Mouse (Mus musculus) midbrain, embryonic 16.5 days (tissue): ENCODE measurements at regions not wholly inside any gene's neighbourhood (a gene's known extent, or its start where the extent isn't known, plus 50 kb on each side); places are given as distances from the start of the nearest gene placed in this dataset.

Source experiments
- ATAC-seq: fragments of 200-750 bp; cut with Nextera tagmentation; 2 replicates; pipeline ENCODE4 v1.8.0; 2017; ENCODE audit warnings: moderate TSS enrichment
- H3K27ac ChIP-seq: fragments of 300-500 bp; sonication (generic); 2 replicates; pipeline ENCODE4 v1.5.1; 2014; ENCODE audit warnings: mild to moderate bottlenecking, low read length, mixed read lengths
- H3K27me3 ChIP-seq: fragments of 300-500 bp; sonication (generic); 2 replicates; pipeline ENCODE4 v1.6.1; 2014; ENCODE audit warnings: low read depth, low read length, mixed read lengths; ENCODE audit not compliant: control insufficient read depth, insufficient read depth
- H3K36me3 ChIP-seq: fragments of 300-500 bp; sonication (generic); 2 replicates; pipeline ENCODE4 v1.6.1; 2014; ENCODE audit warnings: mild to moderate bottlenecking, low read length, moderate library complexity, mixed read lengths; ENCODE audit not compliant: control insufficient read depth, insufficient read depth
- H3K4me1 ChIP-seq: fragments of 300-500 bp; sonication (generic); 2 replicates; pipeline ENCODE4 v1.6.1; 2014; ENCODE audit warnings: mild to moderate bottlenecking, low read length, mixed read lengths; ENCODE audit not compliant: control insufficient read depth, insufficient read depth
- H3K4me2 ChIP-seq: fragments of 300-500 bp; sonication (generic); 2 replicates; pipeline ENCODE4 v1.6.1; 2014; ENCODE audit warnings: mild to moderate bottlenecking, low read length, mixed read lengths
- H3K4me3 ChIP-seq: fragments of 300-500 bp; sonication (generic); 2 replicates; pipeline ENCODE4 v1.5.1; 2014; ENCODE audit warnings: low read depth, mild to moderate bottlenecking, low read length, moderate library complexity, mixed read lengths
- H3K9ac ChIP-seq: fragments of 300-500 bp; sonication (generic); 2 replicates; pipeline ENCODE4 v1.6.1; 2014; ENCODE audit warnings: low read depth, low read length, mixed read lengths
- H3K9me3 ChIP-seq: fragments of 300-500 bp; sonication (generic); replicated peaks from 2 replicates; pipeline ENCODE4 v1.6.1; 2014; ENCODE audit warnings: mild to moderate bottlenecking, low read length, mixed read lengths; ENCODE audit not compliant: control insufficient read depth, poor library complexity, severe bottlenecking
- WGBS: fragments of 180-500 bp; shearing (Covaris S2); extraction: QIAGEN DNeasy Blood & Tissue Kit; methylation state at CpG from one replicate; pipeline ENCODE4 v1.1.7; 2014; 5-methylcytosine and 5-hydroxymethylcytosine counted together

- H3K4me2 ChIP-seq = no peak overlapping the region
- 92% methylated on average over 3 of the region's 3 CpGs for WGBS
- no peak overlapping the region for H3K9ac ChIP-seq
- H3K4me3 ChIP-seq = no peak overlapping the region
- no peak overlapping the region for H3K27ac ChIP-seq
- H3K9me3 ChIP-seq = no peaks in the 10 kb centered on the region
- no peaks in the 10 kb centered on the region for H3K27me3 ChIP-seq
- no peaks in the 10 kb centered on the region for H3K4me1 ChIP-seq
- H3K36me3 ChIP-seq = no peaks in the 10 kb centered on the region
- ATAC-seq = no peak
These were observed 80.9 kb upstream of the Pgrmc2 start for GRCm38 (mm10) chr3:41163767-41164166.

DNA sequence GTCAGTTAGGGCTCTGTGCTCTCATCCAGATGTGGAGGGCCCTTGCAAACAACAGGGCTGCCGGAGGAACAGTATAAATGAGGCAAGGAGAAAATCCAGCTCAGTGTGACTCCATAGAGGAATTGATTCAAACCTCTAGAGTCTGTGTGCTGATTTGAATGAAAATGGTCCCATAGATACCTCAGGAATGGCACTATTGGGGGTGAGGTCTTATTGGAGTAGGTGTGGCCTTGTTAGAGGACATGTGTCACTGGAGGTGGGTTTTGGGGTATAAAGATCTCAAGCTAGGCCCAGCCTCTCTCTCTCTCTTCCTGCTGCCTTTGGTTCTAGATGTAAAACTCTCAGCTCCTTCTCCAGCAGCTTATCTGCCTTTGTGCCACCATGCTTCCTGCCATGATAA is 79.7 kb upstream of the Pgrmc2 start:
- Histone ChIP-seq H3K4me2 (no peak overlapping the region), H3K9me3 (no peaks in the 10 kb centered on the region), H3K4me3 (no peak overlapping the region), H3K9ac (no peak overlapping the region), H3K27ac (no peak overlapping the region), H3K27me3 (no peaks in the 10 kb centered on the region), H3K4me1 (no peaks in the 10 kb centered on the region), H3K36me3 (no peaks in the 10 kb centered on the region)
- no peak for ATAC-seq
- WGBS = 73% methylated on average over 1 of the region's 1 CpGs

- Histone ChIP-seq H3K27me3 (no peaks in the 10 kb centered on the region), H3K4me1 (no peaks in the 10 kb centered on the region), H3K36me3 (no peaks in the 10 kb centered on the region), H3K27ac (no peak overlapping the region), H3K9ac (no peak overlapping the region), H3K4me2 (no peak overlapping the region), H3K4me3 (no peak overlapping the region), H3K9me3 (no peaks in the 10 kb centered on the region)
- ATAC-seq = no peak
These were observed 77.8 kb upstream of the Pgrmc2 start for GRCm38 (mm10) chr3:41160648-41161047.

DNA sequence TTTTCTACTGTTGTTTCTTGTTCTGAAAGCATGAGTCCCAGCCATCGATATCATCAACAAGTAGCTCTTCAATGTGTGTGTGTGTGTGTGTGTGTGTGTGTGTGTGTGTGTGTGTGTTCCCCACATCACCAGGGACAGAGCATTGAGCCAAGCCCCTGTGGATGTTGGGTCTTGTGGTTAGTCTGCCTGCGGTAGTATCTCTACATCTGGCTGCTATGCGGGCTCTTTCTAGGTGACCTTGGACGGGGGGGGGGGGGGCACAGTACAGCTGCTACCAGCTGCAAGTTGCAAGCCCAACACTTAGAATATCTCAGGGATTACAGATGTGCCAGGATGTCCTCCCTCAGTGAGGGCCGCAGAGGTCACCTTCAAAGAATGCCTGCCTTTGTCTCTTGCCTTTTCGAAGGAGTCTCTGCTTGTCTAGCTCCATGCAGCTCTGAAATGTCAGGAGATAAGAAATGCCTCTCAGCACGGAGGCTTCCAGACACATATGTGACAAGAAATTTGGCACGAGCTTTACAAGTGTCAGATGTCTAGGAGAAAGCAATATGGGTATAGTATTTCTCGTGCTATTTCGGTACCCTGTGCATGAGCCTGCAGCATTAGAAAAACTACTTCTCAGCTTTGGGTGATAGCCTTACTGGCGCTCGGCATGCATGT is 75.6 kb upstream of the Pgrmc2 start:
- Histone ChIP-seq H3K27me3 (no peaks in the 10 kb centered on the region), H3K36me3 (no peaks in the 10 kb centered on the region), H3K4me2 (no peak overlapping the region), H3K9ac (no peak overlapping the region), H3K4me3 (no peak overlapping the region), H3K9me3 (no peaks in the 10 kb centered on the region), H3K27ac (no peak overlapping the region), H3K4me1 (no peaks in the 10 kb centered on the region)
- no peak for ATAC-seq
- WGBS = 77% methylated on average over 12 of the region's 12 CpGs

- no peaks in the 10 kb centered on the region for H3K27me3 ChIP-seq
- no peaks in the 10 kb centered on the region for H3K4me1 ChIP-seq
- no peak overlapping the region for H3K27ac ChIP-seq
- H3K4me2 ChIP-seq = no peak overlapping the region
- WGBS = 87% methylated on average over 3 of the region's 3 CpGs
- H3K9ac ChIP-seq = no peak overlapping the region
- H3K36me3 ChIP-seq = no peaks in the 10 kb centered on the region
- H3K9me3 ChIP-seq = no peaks in the 10 kb centered on the region
- ATAC-seq = no peak
- H3K4me3 ChIP-seq = no peak overlapping the region
These were observed 74.6 kb upstream of the Pgrmc2 start for GRCm38 (mm10) chr3:41157428-41157827.

DNA sequence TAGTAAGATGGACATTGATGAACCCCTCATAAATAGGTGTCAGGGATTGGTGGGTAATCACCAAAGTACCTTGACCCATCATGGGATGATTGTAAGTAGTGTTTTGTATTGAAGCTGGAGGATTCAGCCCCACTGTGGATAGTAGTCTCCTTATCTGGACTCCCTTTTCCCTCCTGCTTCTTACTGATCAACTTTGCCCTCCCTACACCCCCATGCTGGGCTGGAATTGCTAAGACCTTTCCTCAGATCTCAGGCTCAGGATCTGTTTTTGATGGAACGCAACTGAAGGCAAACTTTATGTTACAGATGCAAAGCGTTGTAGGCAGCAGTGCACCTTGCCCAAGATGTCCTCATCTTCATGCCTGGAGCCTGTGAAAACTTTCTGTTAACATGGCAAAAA is 73.7 kb upstream of the Pgrmc2 start:
- Histone ChIP-seq H3K4me3 (no peak overlapping the region), H3K27ac (no peak overlapping the region), H3K27me3 (no peaks in the 10 kb centered on the region), H3K4me1 (no peaks in the 10 kb centered on the region), H3K4me2 (no peak overlapping the region), H3K9ac (no peak overlapping the region), H3K36me3 (no peaks in the 10 kb centered on the region), H3K9me3 (no peaks in the 10 kb centered on the region)
- WGBS = 94% methylated on average over 2 of the region's 2 CpGs
- ATAC-seq = no peak

GRCm38 (mm10) chr3:41155132-41155760 is 72.4 kb upstream of the Pgrmc2 start:
- Histone ChIP-seq H3K27ac (no peak overlapping the region), H3K36me3 (no peaks in the 10 kb centered on the region), H3K4me2 (no peak overlapping the region), H3K4me3 (no peak overlapping the region), H3K9ac (no peak overlapping the region), H3K9me3 (no peaks in the 10 kb centered on the region), H3K27me3 (no peaks in the 10 kb centered on the region), H3K4me1 (no peaks in the 10 kb centered on the region)
- 61% methylated on average over 9 of the region's 9 CpGs for WGBS
- ATAC-seq = peak; percentile 60; the same call in 1 of the 2 replicates

DNA sequence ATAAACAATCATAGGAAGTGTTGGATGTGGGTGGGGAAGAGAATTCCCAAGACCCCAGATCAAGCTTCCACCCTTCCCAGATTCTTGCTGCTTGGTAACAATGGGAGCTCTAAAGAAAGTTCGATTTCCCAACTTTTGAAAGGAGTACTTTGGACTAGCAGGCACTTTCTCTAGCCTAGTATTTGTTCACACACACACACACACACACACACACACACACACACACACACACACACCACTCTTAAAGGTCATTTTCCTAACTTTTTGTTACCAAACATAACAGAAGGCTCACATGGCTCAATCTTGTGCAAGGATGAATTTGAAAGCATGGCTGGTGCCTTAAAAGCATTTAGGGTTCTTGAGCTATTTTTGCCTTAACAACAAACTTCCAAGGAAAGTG is 71.6 kb upstream of the Pgrmc2 start:
- Histone ChIP-seq H3K9ac (no peak overlapping the region), H3K4me1 (no peaks in the 10 kb centered on the region), H3K36me3 (no peaks in the 10 kb centered on the region), H3K4me3 (no peak overlapping the region), H3K27me3 (no peaks in the 10 kb centered on the region), H3K4me2 (no peak overlapping the region), H3K27ac (no peak overlapping the region), H3K9me3 (no peaks in the 10 kb centered on the region)
- 78% methylated on average over 1 of the region's 1 CpGs for WGBS
- no peak for ATAC-seq

GRCm38 (mm10) chr3:41151989-41152388 is 69.1 kb upstream of the Pgrmc2 start:
- H3K27me3 ChIP-seq = no peaks in the 10 kb centered on the region
- ATAC-seq = no peak
- no peak overlapping the region for H3K4me2 ChIP-seq
- no peak overlapping the region for H3K9ac ChIP-seq
- no peak overlapping the region for H3K27ac ChIP-seq
- H3K9me3 ChIP-seq = no peaks in the 10 kb centered on the region
- 84% methylated on average over 7 of the region's 7 CpGs for WGBS
- no peaks in the 10 kb centered on the region for H3K36me3 ChIP-seq
- no peaks in the 10 kb centered on the region for H3K4me1 ChIP-seq
- no peak overlapping the region for H3K4me3 ChIP-seq
